Comparison of ENCODE assay signal across 8 mouse cellular contexts in the genomic region with DNA sequence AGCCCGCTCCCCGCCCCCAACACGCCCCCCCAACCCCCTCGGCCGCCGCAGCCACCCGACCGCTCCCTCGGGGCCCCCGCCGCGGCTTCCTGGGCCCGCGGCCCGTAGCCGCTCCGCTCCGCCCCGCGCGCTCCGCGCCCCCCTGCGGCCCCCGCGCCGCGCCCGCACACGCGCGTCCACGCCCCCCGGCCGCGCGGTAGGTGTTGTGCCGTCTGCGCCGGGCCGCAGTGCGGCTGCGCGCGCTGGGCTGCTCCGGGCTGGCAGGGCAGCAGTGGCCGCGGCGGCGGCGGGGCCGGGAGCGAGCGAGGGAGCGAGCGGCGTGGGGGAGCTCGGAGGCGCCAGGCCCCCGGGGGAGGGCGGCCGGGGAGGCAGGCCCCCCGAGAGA. TPM values are rescaled to one million over a fixed set of nuclear protein-coding genes. Genes with fewer than 3 reads are reported as not detected.
DNase-seq lines count a peak whose midpoint lies in the region; ATAC-seq and TF ChIP-seq lines count a peak whose summit lies in the region.

Rfx7 (plus strand) TSS at position 245 of the 385 bp plus-strand sequence.

- in situ Hi-C loops in CH12.LX (cut with MboI; ENCODE audit: low pct_ligation_motif_present, low pct_unique_long_range_greater_than_20kb, low sequenced_read_pairs), result no loop called here

- no peak for TF ChIP-seq CTCF in CH12.LX (conservative IDR thresholded peaks at IDR 0.05 in 1 of 2, IDR thresholded peaks at IDR 0.05 in 1 of 2; ENCODE audit: low read depth in 2 of 2, low read length in 2 of 2)

- H3K9me3 ChIP-seq in CH12.LX (replicated peaks; ENCODE audit: low read length), result no peaks in the 10 kb centered on the region
- no peaks in the 10 kb centered on the region for H3K9me3 ChIP-seq in heart, embryonic 11.5 days (replicated peaks; ENCODE audit: control insufficient read depth, low read length)
- no peaks in the 10 kb centered on the region for H3K9me3 ChIP-seq in kidney, embryonic 16.5 days (ENCODE audit: low read length)
- H3K9me3 ChIP-seq in liver, embryonic 11.5 days (ENCODE audit: control insufficient read depth, low read length), result no peaks in the 10 kb centered on the region
- no peaks in the 10 kb centered on the region for H3K9me3 ChIP-seq in stomach, embryonic 14.5 days (ENCODE audit: control insufficient read depth, low read depth, low read length)

- H3K27me3 ChIP-seq in CH12.LX (replicated peaks), result no peaks in the 10 kb centered on the region
- no peaks in the 10 kb centered on the region for H3K27me3 ChIP-seq in heart, embryonic 11.5 days (ENCODE audit: control insufficient read depth, insufficient read depth, low read length)
- no peaks in the 10 kb centered on the region for H3K27me3 ChIP-seq in kidney, embryonic 16.5 days (ENCODE audit: insufficient read depth, low read length)
- H3K27me3 ChIP-seq in liver, embryonic 11.5 days (replicated peaks; ENCODE audit: control insufficient read depth, insufficient read depth, low read length), result no peaks in the 10 kb centered on the region
- no peaks in the 10 kb centered on the region for H3K27me3 ChIP-seq in myocyte (ENCODE audit: control insufficient read depth, insufficient read depth, insufficient read length)
- no peaks in the 10 kb centered on the region for H3K27me3 ChIP-seq in stomach, embryonic 14.5 days (ENCODE audit: control insufficient read depth, insufficient read depth, low read length)

- peaks cover 0 to 30% of the 10 kb centered on the region in 2 experiments; a peak in 3 of 4 replicates for H3K4me1 ChIP-seq in CH12.LX (ENCODE audit: control insufficient read depth in 1 of 2, insufficient read depth in 2 of 2)
- H3K4me1 ChIP-seq in heart, embryonic 11.5 days (ENCODE audit: control insufficient read depth, insufficient read depth, low read length), result peaks cover 9% of the 10 kb centered on the region
- peaks cover 12% of the 10 kb centered on the region for H3K4me1 ChIP-seq in kidney, embryonic 16.5 days (ENCODE audit: insufficient read depth, low read length)
- peaks cover 10% of the 10 kb centered on the region; the same call in 1 of the 2 replicates for H3K4me1 ChIP-seq in liver, embryonic 11.5 days (replicated peaks; ENCODE audit: control insufficient read depth, insufficient read depth, low read length)
- peaks cover 9% of the 10 kb centered on the region for H3K4me1 ChIP-seq in stomach, embryonic 14.5 days (ENCODE audit: control insufficient read depth, insufficient read depth, low read length)

- no peak for TF ChIP-seq POLR2A in CH12.LX (IDR thresholded peaks at IDR 0.05; ENCODE audit: low read depth, low read length)
- peak; percentile 72 for TF ChIP-seq POLR2A in myocyte (IDR thresholded peaks at IDR 0.05; ENCODE audit: insufficient read length, low read depth)

- dilution Hi-C loops in CH12.LX (cut with MboI; ENCODE audit: extremely low pct_ligation_motif_present, extremely low pct_unique_long_range_greater_than_20kb, low sequenced_read_pairs), result no loop called here

- no peak for TF ChIP-seq EP300 in CH12.LX (IDR thresholded peaks at IDR 0.05; ENCODE audit: low read length)

- under 1% methylated on average over 29 of the region's 63 CpGs for WGBS in heart, embryonic 11.5 days (ENCODE audit: insufficient replicate concordance)
- 0% methylated on average over 22 of the region's 63 CpGs for WGBS in kidney, embryonic 16.5 days
- WGBS in liver, embryonic 11.5 days, result under 1% methylated on average over 58 of the region's 63 CpGs
- WGBS in stomach, embryonic 14.5 days, result under 1% methylated on average over 52 of the region's 63 CpGs

- no peak for TF ChIP-seq RAD21 in CH12.LX (IDR thresholded peaks at IDR 0.05; ENCODE audit: low read depth, low read length)

- H3K4me2 ChIP-seq in CH12.LX (ENCODE audit: insufficient read depth, low read depth, poor library complexity, severe bottlenecking) (peak within 1 kb of the TSS; percentile 68), myocyte (ENCODE audit: low read depth) (peak within 1 kb of the TSS; percentile 90)
- peak within 1 kb of the TSS; percentile 78 for H3K4me2 ChIP-seq in heart, embryonic 11.5 days
- H3K4me2 ChIP-seq in kidney, embryonic 16.5 days (replicated peaks; ENCODE audit: low read depth, low read length), result peak within 1 kb of the TSS; percentile 54
- peak within 1 kb of the TSS; percentile 93 for H3K4me2 ChIP-seq in liver, embryonic 11.5 days
- peak within 1 kb of the TSS; percentile 62 for H3K4me2 ChIP-seq in stomach, embryonic 14.5 days (replicated peaks; ENCODE audit: low read depth, low read length)

- H3K9ac ChIP-seq in CH12.LX (ENCODE audit: insufficient read depth, low read depth), result peak within 1 kb of the TSS; percentile 94
- peak within 1 kb of the TSS; percentile 99 for H3K9ac ChIP-seq in heart, embryonic 11.5 days (ENCODE audit: low read depth, low read length)
- H3K9ac ChIP-seq in kidney, embryonic 16.5 days (replicated peaks; ENCODE audit: low read length), result peak within 1 kb of the TSS; percentile 99
- H3K9ac ChIP-seq in liver, embryonic 11.5 days (ENCODE audit: low read depth, low read length), result peak within 1 kb of the TSS; percentile 99
- peak within 1 kb of the TSS; percentile 96 for H3K9ac ChIP-seq in stomach, embryonic 14.5 days (replicated peaks; ENCODE audit: low read depth, low read length)

- peak within 1 kb of the TSS; percentile 99 for H3K27ac ChIP-seq in CH12.LX (ENCODE audit: insufficient read depth, low read depth)
- peak within 1 kb of the TSS; percentile 99 for H3K27ac ChIP-seq in heart, embryonic 11.5 days (ENCODE audit: low read depth, low read length)
- H3K27ac ChIP-seq in kidney, embryonic 16.5 days (ENCODE audit: low read length), result peak within 1 kb of the TSS; percentile 99
- peak within 1 kb of the TSS; percentile 96 for H3K27ac ChIP-seq in liver, embryonic 11.5 days (ENCODE audit: low read depth, low read length)
- peak within 1 kb of the TSS; percentile 99 for H3K27ac ChIP-seq in stomach, embryonic 14.5 days (ENCODE audit: low read length)

- H3K79me2 ChIP-seq in CH12.LX (replicated peaks; ENCODE audit: control insufficient read depth, extremely low read depth, insufficient read depth, poor library complexity, severe bottlenecking) (peaks cover 28% of the 10 kb centered on the region), myocyte (ENCODE audit: control insufficient read depth, insufficient read depth) (peaks cover 45% of the 10 kb centered on the region)

- H3ac ChIP-seq in myocyte (ENCODE audit: control insufficient read depth, insufficient read length), result peak within 1 kb of the TSS; percentile 84

- H3K4me3 ChIP-seq in CH12.LX (replicated peaks in 1 of 3; ENCODE audit: low read depth in 2 of 3, low read length in 2 of 3, poor library complexity in 1 of 3) (peak within 1 kb of the TSS; percentile 90 to 94 (median 94)), myocyte (peak within 1 kb of the TSS; percentile 73)
- peak within 1 kb of the TSS; percentile 94 for H3K4me3 ChIP-seq in heart, embryonic 11.5 days (ENCODE audit: low read depth, low read length)
- H3K4me3 ChIP-seq in kidney, embryonic 16.5 days (ENCODE audit: low read length), result peak within 1 kb of the TSS; percentile 98
- H3K4me3 ChIP-seq in liver, embryonic 11.5 days (ENCODE audit: low read depth, low read length), result peak within 1 kb of the TSS; percentile 97
- H3K4me3 ChIP-seq in stomach, embryonic 14.5 days (ENCODE audit: low read depth, low read length), result peak within 1 kb of the TSS; percentile 95

- peaks cover 0 to 7% of the 10 kb centered on the region in 2 experiments for H3K36me3 ChIP-seq in CH12.LX (replicated peaks in 1 of 2; ENCODE audit: control insufficient read depth in 1 of 2, insufficient read depth in 1 of 2, low read length in 1 of 2)
- no peaks in the 10 kb centered on the region for H3K36me3 ChIP-seq in heart, embryonic 11.5 days (ENCODE audit: control insufficient read depth, insufficient read depth, low read length)
- no peaks in the 10 kb centered on the region for H3K36me3 ChIP-seq in kidney, embryonic 16.5 days (ENCODE audit: insufficient read depth, low read length)
- no peaks in the 10 kb centered on the region for H3K36me3 ChIP-seq in liver, embryonic 11.5 days (ENCODE audit: control insufficient read depth, insufficient read depth, low read length)
- H3K36me3 ChIP-seq in myocyte (ENCODE audit: control insufficient read depth, insufficient read depth), result no peaks in the 10 kb centered on the region
- no peaks in the 10 kb centered on the region for H3K36me3 ChIP-seq in stomach, embryonic 14.5 days (ENCODE audit: control insufficient read depth, insufficient read depth, low read length)

- peak; percentile 63 for ATAC-seq in erythroblast, adult 5-6 weeks (replicated peaks; ENCODE audit: low FRiP score, poor library complexity, severe bottlenecking)
- ATAC-seq in heart, embryonic 11.5 days (replicated peaks; ENCODE audit: insufficient number of reproducible peaks, low FRiP score, low TSS enrichment), result peak; percentile 83
- ATAC-seq in kidney, embryonic 16.5 days (ENCODE audit: low FRiP score, low TSS enrichment), result peak; percentile 92
- ATAC-seq in liver, embryonic 11.5 days (replicated peaks; ENCODE audit: low FRiP score), result peak; percentile 84
- peak; percentile 88 for ATAC-seq in stomach, embryonic 14.5 days (ENCODE audit: insufficient number of reproducible peaks, insufficient read depth, low FRiP score, low read depth)

- peak; percentile 52 for DNase-seq in CH12.LX (ENCODE audit: extremely low read depth)
- peak; percentile 66 for DNase-seq in brain, embryonic 18.5 days (ENCODE audit: low read depth, low spot score)
- DNase-seq in liver, embryonic 11.5 days (ENCODE audit: low spot score), result no peak

TF ChIP-seq in CH12.LX, 34 proteins besides CTCF, POLR2A, EP300 and RAD21 (continues in another document):
- 0 out of 2 replicates have a peak, but pooled peaks have one; percentile 41 for TF ChIP-seq MEF2A (IDR thresholded peaks at IDR 0.05; ENCODE audit: borderline replicate concordance, low read depth, low read length)
- no peak for TF ChIP-seq SMC3 (IDR thresholded peaks at IDR 0.05; ENCODE audit: low read depth, low read length)

TF ChIP-seq in myocyte, 11 proteins besides CTCF, POLR2A, EP300 and RAD21 (continues in another document):
- no peak for TF ChIP-seq MYOG (IDR thresholded peaks at IDR 0.05; ENCODE audit: control insufficient read depth in 1 of 3, insufficient read depth in 1 of 3, insufficient read length in 2 of 3, low read depth in 2 of 3)
- peak in 1 of 3 experiments; percentile 44 for TF ChIP-seq MYOD1 (IDR thresholded peaks at IDR 0.05; ENCODE audit: control insufficient read depth in 1 of 3, insufficient read length in 2 of 3, low read depth in 2 of 3)

RNA-seq across cellular contexts. Expression of gene Rfx7, which starts in this region (rescaled TPM):
- 18.4 and 21.0 TPM in 2 replicates for total RNA-seq in CH12.LX (2012; rRNA removed)
- 27.3 and 30.0 TPM in 2 replicates for total RNA-seq in CH12.LX (2014; rRNA removed)
- 42.2 and 49.9 TPM in 2 replicates for polyA plus RNA-seq in CH12.LX (2012; ENCODE audit: insufficient read length, low read depth)
- total RNA-seq in erythroblast, adult 5-6 weeks (2015; ENCODE audit: low replicate concordance), result 12.9 and 24.7 TPM in 2 replicates
- total RNA-seq in erythroblast, adult 5-6 weeks (2017; ENCODE audit: low replicate concordance), result 4.2 and 5.4 TPM in 2 replicates
- 10.9 and 12.2 TPM in 2 replicates for polyA plus RNA-seq in heart, embryonic 11.5 days (2014; fragmentation: Nextera tagmentation; extraction: Ambion mirVana)
- polyA plus RNA-seq in kidney, embryonic 16.5 days (2015; fragmentation: Nextera tagmentation; extraction: Ambion mirVana), result 9.8 and 13.3 TPM in 2 replicates
- 12.0 and 12.5 TPM in 2 replicates for polyA plus RNA-seq in liver, embryonic 11.5 days (2014; fragmentation: Nextera tagmentation; extraction: Ambion mirVana)
- 3.7 TPM for polyA plus RNA-seq in myocyte (2012; fragmentation: generic; extraction: Trizol)
- 21.1 and 21.7 TPM in 2 replicates for polyA plus RNA-seq in stomach, embryonic 14.5 days (2014; fragmentation: Nextera tagmentation; extraction: Ambion mirVana)
